Mouse (Mus musculus) kidney, adult 2 months (tissue): ENCODE results near the gene Srgap1.

Experiments
- CTCF ChIP-seq: fragments of 200-500 bp; conservative IDR thresholded peaks from 2 replicates; pipeline ENCODE4 v1.5.1; 2011; ENCODE audit warnings: low read depth, mild to moderate bottlenecking, control low read depth, low read length, moderate library complexity, mixed read lengths; ENCODE audit not compliant: insufficient read depth, insufficient read length
- POLR2A ChIP-seq: fragments of 200-500 bp; IDR thresholded peaks from one replicate; pipeline ENCODE4 v1.6.1; 2011; ENCODE audit warnings: low read depth, low read length, control low read depth

DNA sequence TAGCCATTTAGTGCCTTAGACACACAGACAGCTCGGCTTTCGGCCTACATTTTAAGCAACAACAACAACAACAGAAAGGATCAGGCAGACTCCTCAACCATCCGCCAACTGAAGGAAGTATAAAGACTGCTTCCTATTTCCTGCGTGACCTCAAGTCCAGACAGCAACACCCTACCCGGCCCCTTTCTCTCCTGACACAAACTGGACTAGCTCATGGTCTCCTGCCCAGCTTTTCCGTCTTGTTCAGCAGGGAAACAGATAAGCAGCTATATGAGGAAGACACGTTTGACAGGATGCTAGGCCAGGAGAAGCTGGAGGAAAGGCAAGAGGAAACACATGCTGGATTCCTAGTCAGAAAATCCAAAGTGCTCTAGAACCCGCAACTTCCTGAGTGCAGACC, 75.5 kb downstream of the Srgap1 start:
- TF ChIP-seq CTCF (no peak), POLR2A (no peak)
